Mouse (Mus musculus) layer of hippocampus, postnatal 14 days (tissue): ENCODE data around the gene Slc35f5. TPM values are rescaled to one million over a fixed set of nuclear protein-coding genes. Genes with fewer than 3 reads are reported as not detected.

Source experiments
- DNase-seq, 2 experiments: peaks; one replicate each; pipeline ENCODE4 v3.0.0; 2021 to 2022; ENCODE audit warnings: low spot score in 2 of 2, mixed read lengths in 1 of 2
- total RNA-seq, 2 experiments: library from RNA; stranded (reverse); gene quantifications; 2 replicates each; pipeline ENCODE4 v1.2.3; 2021

The Slc35f5 gene
- total RNA-seq, 2 experiments from 2014 or later = 33.1 to 34.1 TPM

GRCm38 (mm10) chr1:125568126-125568525 is 7.7 kb downstream of the Slc35f5 start:
- DNase-seq = no peak

- DNase-seq = no peak
These were observed 13.8 kb downstream of the Slc35f5 start for GRCm38 (mm10) chr1:125574219-125574618.

- DNase-seq = no peak
These were observed 15.2 kb downstream of the Slc35f5 start for GRCm38 (mm10) chr1:125575458-125576114.

- DNase-seq = no peak
These were observed 16.6 kb downstream of the Slc35f5 start for GRCm38 (mm10) chr1:125576965-125577364.

GRCm38 (mm10) chr1:125578091-125578490 is 17.7 kb downstream of the Slc35f5 start:
- DNase-seq = no peak

- no peak for DNase-seq
These were observed 20.7 kb downstream of the Slc35f5 start for GRCm38 (mm10) chr1:125581134-125581533.

- no peak for DNase-seq
These were observed 43.2 kb downstream of the Slc35f5 start for GRCm38 (mm10) chr1:125603620-125604019.

GRCm38 (mm10) chr1:125607087-125607803 is 46.9 kb downstream of the Slc35f5 start:
- DNase-seq = peak; percentile 88 to 95

GRCm38 (mm10) chr1:125624376-125625076 is 64.1 kb downstream of the Slc35f5 start:
- no peak for DNase-seq

- peak; percentile 22 to 47 for DNase-seq
These were observed 79.3 kb downstream of the Slc35f5 start for GRCm38 (mm10) chr1:125639501-125640253.

GRCm38 (mm10) chr1:125643643-125644042 is 83.2 kb downstream of the Slc35f5 start:
- DNase-seq = no peak

Other genes starting within 250 kb of the Slc35f5 start
- gene Actr3, start 124.9 kb upstream of the Slc35f5 start, total RNA-seq = 100 to 1,000 TPM; 296 to 311 TPM
- under 1 TPM; 0.24 to 0.28 TPM for gene Gpr39, start 116.4 kb downstream of the Slc35f5 start, total RNA-seq